Mouse (Mus musculus) forebrain, postnatal 0 days (tissue): ENCODE results near the gene Trappc4. TPM values are rescaled to one million over a fixed set of nuclear protein-coding genes. Genes with fewer than 3 reads are reported as not detected.
A peak's percentile ranks its signal among the peaks of the same experiment; 100 is the strongest.

Source experiments
- ATAC-seq: fragments of 200-750 bp; cut with Nextera tagmentation; 2 replicates; pipeline ENCODE4 v1.8.0; 2017; ENCODE audit warnings: mild to moderate bottlenecking, moderate library complexity
- DNase-seq: peaks from one replicate; pipeline ENCODE4 v3.0.0-alpha.2; 2015
- H3K27ac ChIP-seq: fragments of 300-500 bp; sonication (generic); 2 replicates; pipeline ENCODE4 v1.5.1; 2014; ENCODE audit warnings: low read depth, mild to moderate bottlenecking, antibody characterized with exemption, low read length, moderate library complexity, mixed read lengths
- H3K27me3 ChIP-seq: fragments of 300-500 bp; sonication (generic); 2 replicates; pipeline ENCODE4 v1.6.1; 2014; ENCODE audit warnings: mild to moderate bottlenecking, low read length, mixed read lengths; ENCODE audit not compliant: insufficient read depth
- H3K36me3 ChIP-seq: fragments of 300-500 bp; sonication (generic); 2 replicates; pipeline ENCODE4 v1.6.1; 2014; ENCODE audit warnings: mild to moderate bottlenecking, moderate library complexity; ENCODE audit not compliant: insufficient read depth
- H3K4me1 ChIP-seq: fragments of 300-500 bp; sonication (generic); 2 replicates; pipeline ENCODE4 v1.6.1; 2014; ENCODE audit warnings: antibody characterized with exemption; ENCODE audit not compliant: insufficient read depth
- H3K4me2 ChIP-seq: fragments of 300-500 bp; sonication (generic); 2 replicates; pipeline ENCODE4 v1.6.1; 2014; ENCODE audit warnings: low read depth, mild to moderate bottlenecking, moderate library complexity
- H3K4me3 ChIP-seq: fragments of 300-500 bp; sonication (generic); 2 replicates; pipeline ENCODE4 v1.5.1; 2014; ENCODE audit warnings: low read depth, low read length, mixed read lengths
- H3K9ac ChIP-seq: fragments of 300-500 bp; sonication (generic); 2 replicates; pipeline ENCODE4 v1.6.1; 2014; ENCODE audit warnings: mild to moderate bottlenecking
- H3K9me3 ChIP-seq: fragments of 300-500 bp; sonication (generic); 2 replicates; pipeline ENCODE4 v1.6.1; 2016; ENCODE audit warnings: low read length
- CTCF ChIP-seq: sonication (generic); IDR thresholded peaks from 2 replicates; pipeline ENCODE4 v1.5.1; 2016; ENCODE audit warnings: antibody characterized with exemption, control low read depth, low read depth
- WGBS: fragments of 180-500 bp; shearing (Covaris S2); extraction: QIAGEN DNeasy Blood & Tissue Kit; methylation state at CpG from one replicate; pipeline ENCODE4 v1.1.7; 2014; 5-methylcytosine and 5-hydroxymethylcytosine counted together
- polyA plus RNA-seq: library from polyadenylated mRNA; unstranded; fragments of >200 nt; fragmentation: Nextera tagmentation; extraction: Ambion mirVana; gene quantifications from 2 replicates; pipeline ENCODE4 v1.2.1, GENCODE M21; 2015
- total RNA-seq: library from RNA; depleted of rRNA; stranded (reverse); fragments of >200 nt; gene quantifications from 2 replicates; pipeline ENCODE4 v1.2.3, GENCODE M21; 2014

Trappc4 gene
- total and polyA plus RNA-seq, 2 experiments from 2014 or later: 195 to 369 TPM

DNA sequence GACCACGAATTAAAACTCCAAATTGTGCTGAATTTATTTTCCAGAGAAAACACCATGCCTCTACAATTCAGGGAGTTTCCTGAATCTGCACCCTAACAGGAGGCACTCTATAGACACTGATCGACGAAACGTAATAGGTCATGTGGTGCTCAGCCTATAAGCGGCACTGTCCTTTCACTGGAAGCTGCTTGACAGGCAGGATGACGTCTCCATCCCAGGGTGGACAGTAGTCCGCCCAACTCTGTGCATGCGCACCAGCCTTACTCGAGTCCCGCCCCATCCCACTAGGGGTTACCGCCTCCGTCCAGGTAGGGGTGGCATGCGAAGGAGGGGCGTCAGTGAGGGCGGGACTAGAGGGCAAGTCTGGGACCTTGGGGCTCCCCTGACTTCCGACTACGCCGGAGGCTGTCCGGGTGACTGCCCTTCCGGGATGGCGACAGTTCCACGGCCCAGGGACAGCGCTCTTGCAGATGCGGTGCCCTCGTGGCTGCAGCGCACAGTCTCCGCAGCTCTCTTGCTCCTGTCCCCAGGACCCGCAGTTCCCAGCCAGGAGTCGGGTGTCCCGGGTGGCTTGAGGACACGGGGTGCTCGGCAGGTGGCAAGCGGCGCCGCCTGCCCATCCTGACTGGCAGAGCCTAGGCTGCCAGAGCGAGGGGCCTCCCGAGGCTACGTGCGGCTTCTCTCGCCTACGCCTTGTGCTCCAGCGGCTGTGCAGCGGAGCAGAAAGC lies 10.6 kb downstream of the Trappc4 start, which contains the start of gene Slc37a4:
TSS of gene Slc37a4 (plus strand) at position 169 of the 728 bp plus-strand sequence.
- Histone ChIP-seq H3K4me1 (0 out of 2 replicates have a peak, but pooled peaks cover 15% of the 10 kb centered on the region), H3K9me3 (no peaks in the 10 kb centered on the region), H3K9ac (peak within 1 kb of the TSS; percentile 84), H3K36me3 (peaks cover 24% of the 10 kb centered on the region), H3K27ac (peak within 1 kb of the TSS; percentile 74), H3K4me3 (peak within 1 kb of the TSS; percentile 64), H3K4me2 (peak within 1 kb of the TSS; percentile 90), H3K27me3 (no peaks in the 10 kb centered on the region)
- ATAC-seq: peak; percentile 97
- TF ChIP-seq CTCF: peak; percentile 37
- WGBS: under 1% methylated on average over 43 of the region's 43 CpGs
- DNase-seq: peak; percentile 90

DNA sequence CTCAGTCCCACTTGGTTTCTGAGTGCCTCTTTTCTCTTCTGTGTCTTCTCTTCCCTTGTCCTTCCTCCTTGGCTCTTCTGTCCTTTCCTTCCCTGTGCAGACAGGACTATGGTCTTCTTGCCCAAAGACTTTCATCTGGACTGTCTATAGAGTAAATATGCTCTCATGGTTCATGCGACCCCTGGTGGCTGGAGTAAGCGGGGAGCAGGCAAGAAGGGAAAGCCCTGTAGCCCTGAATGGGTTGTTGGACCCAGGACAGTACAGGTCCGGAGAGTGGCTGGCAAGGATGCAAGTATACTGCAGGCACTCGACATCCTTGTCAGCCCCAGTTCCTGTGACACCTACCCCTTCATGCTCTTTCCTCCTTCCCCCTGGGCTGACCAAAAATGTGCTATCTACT lies 15.9 kb downstream of the Trappc4 start:
- Histone ChIP-seq H3K9ac (no peak overlapping the region), H3K27me3 (no peaks in the 10 kb centered on the region), H3K4me1 (no peaks in the 10 kb centered on the region), H3K4me3 (no peak overlapping the region), H3K27ac (no peak overlapping the region), H3K4me2 (no peak overlapping the region), H3K36me3 (peaks cover 46% of the 10 kb centered on the region), H3K9me3 (no peaks in the 10 kb centered on the region)
- WGBS: 34% methylated on average over 4 of the region's 4 CpGs
- peak; percentile 88 for TF ChIP-seq CTCF
- ATAC-seq (peak; percentile 59), DNase-seq (peak; percentile 70)

DNA sequence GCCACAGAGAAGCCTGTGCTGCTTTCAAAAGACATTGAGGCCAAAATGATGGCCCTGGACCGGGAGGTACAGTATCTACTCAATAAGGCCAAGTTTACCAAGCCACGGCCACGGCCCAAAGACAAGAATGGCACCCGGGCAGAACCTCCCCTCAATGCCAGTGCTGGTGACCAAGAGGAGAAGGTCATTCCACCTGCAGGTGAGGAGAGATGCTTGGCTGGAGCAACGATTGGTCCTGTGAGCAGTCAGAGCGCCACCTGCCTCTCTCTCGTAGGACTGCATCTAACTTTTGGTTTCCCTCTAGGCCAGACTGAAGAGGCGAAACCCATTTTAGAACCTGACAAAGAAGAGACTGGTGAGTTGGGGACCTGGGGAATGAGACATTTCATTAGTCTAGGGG lies 18.1 kb downstream of the Trappc4 start:
- no peaks in the 10 kb centered on the region for H3K4me1 ChIP-seq
- no peak overlapping the region for H3K4me2 ChIP-seq
- H3K27ac ChIP-seq: no peak overlapping the region
- H3K27me3 ChIP-seq: no peaks in the 10 kb centered on the region
- H3K9me3 ChIP-seq: no peaks in the 10 kb centered on the region
- peak; percentile 35 for DNase-seq
- no peak overlapping the region for H3K9ac ChIP-seq
- H3K4me3 ChIP-seq: no peak overlapping the region
- H3K36me3 ChIP-seq: peaks cover 68% of the 10 kb centered on the region
- WGBS: 54% methylated on average over 8 of the region's 8 CpGs
- TF ChIP-seq CTCF: peak; percentile 78
- no peak for ATAC-seq

DNA sequence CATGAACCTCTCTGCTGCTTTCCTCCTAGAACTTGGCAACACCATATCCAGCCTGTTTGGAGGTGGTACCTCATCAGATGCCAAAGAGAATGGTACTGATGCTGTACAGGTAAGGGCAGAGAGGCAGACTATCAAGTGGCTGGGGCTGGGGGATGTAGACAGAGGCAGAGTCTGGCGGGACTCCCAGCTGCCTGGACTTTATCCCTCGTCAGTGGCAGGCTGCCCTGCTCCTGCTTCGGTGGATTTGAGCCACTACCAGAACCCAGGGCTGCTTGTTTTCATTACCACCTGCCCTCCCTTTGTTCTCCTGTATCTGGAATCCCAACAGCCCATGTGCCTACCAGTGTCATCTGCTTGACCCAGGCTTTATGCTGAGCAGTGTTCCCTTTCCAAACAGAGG lies 20.2 kb downstream of the Trappc4 start:
- ATAC-seq: no peak
- 86% methylated on average over 3 of the region's 3 CpGs for WGBS
- H3K27ac ChIP-seq: no peak overlapping the region
- no peak for TF ChIP-seq CTCF
- H3K4me2 ChIP-seq: no peak overlapping the region
- no peaks in the 10 kb centered on the region for H3K27me3 ChIP-seq
- DNase-seq: no peak
- no peaks in the 10 kb centered on the region for H3K4me1 ChIP-seq
- no peaks in the 10 kb centered on the region for H3K9me3 ChIP-seq
- peaks cover 88% of the 10 kb centered on the region for H3K36me3 ChIP-seq
- H3K4me3 ChIP-seq: no peak overlapping the region
- no peak overlapping the region for H3K9ac ChIP-seq

DNA sequence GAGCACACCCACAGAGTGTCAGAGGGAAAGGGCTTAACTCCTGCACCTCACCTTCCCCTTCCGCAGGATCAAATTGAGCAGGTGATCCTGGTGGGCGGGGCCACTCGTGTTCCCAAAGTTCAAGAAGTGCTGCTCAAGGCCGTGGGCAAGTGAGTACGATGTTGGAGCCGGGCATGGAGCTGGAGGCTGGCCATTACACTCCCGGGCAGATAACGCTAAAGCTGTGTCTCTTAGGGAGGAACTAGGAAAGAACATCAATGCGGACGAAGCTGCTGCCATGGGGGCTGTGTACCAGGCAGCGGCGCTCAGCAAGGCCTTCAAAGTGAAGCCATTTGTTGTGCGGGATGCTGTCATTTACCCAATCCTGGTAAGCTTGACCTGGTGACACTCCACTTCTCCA lies 22.8 kb downstream of the Trappc4 start:
- Histone ChIP-seq H3K4me1 (peaks cover 6% of the 10 kb centered on the region), H3K9ac (no peak overlapping the region), H3K4me3 (no peak overlapping the region), H3K27ac (no peak overlapping the region), H3K9me3 (no peaks in the 10 kb centered on the region), H3K4me2 (no peak overlapping the region), H3K36me3 (peaks cover 85% of the 10 kb centered on the region), H3K27me3 (no peaks in the 10 kb centered on the region)
- ATAC-seq: no peak
- no peak for TF ChIP-seq CTCF
- 92% methylated on average over 13 of the region's 13 CpGs for WGBS
- no peak for DNase-seq

DNA sequence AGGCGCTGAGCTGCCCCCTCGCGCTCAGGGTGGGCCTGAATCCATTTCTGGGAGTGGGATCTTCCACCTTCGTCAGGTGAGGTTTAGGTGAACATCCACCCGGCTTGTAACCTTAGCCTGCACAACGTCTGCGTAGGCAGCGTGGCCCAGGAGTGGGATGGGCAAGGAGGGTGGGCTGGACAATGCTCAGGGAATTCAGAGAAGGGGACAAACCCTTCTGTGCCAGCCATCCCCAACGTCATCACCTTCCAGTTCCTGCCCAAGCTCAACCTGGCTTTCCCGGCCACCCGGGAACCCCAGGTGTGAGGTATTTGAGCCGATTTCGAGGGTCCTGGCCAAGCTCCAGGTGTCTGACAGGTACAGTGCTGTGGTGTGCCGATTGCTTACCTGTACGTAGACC lies 27.5 kb downstream of the Trappc4 start:
- no peaks in the 10 kb centered on the region for H3K9me3 ChIP-seq
- WGBS: 10% methylated on average over 15 of the region's 15 CpGs
- H3K27me3 ChIP-seq: no peaks in the 10 kb centered on the region
- H3K9ac ChIP-seq: peak overlapping the region; percentile 84
- H3K27ac ChIP-seq: peak overlapping the region; percentile 84
- H3K4me3 ChIP-seq: peak overlapping the region; percentile 78
- H3K36me3 ChIP-seq: peaks cover 38% of the 10 kb centered on the region
- no peak for TF ChIP-seq CTCF
- peaks cover 6% of the 10 kb centered on the region for H3K4me1 ChIP-seq
- ATAC-seq (0 out of 2 replicates have a peak, but pooled peaks have one; percentile 1), DNase-seq (no peak)
- peak overlapping the region; percentile 94 for H3K4me2 ChIP-seq

DNA sequence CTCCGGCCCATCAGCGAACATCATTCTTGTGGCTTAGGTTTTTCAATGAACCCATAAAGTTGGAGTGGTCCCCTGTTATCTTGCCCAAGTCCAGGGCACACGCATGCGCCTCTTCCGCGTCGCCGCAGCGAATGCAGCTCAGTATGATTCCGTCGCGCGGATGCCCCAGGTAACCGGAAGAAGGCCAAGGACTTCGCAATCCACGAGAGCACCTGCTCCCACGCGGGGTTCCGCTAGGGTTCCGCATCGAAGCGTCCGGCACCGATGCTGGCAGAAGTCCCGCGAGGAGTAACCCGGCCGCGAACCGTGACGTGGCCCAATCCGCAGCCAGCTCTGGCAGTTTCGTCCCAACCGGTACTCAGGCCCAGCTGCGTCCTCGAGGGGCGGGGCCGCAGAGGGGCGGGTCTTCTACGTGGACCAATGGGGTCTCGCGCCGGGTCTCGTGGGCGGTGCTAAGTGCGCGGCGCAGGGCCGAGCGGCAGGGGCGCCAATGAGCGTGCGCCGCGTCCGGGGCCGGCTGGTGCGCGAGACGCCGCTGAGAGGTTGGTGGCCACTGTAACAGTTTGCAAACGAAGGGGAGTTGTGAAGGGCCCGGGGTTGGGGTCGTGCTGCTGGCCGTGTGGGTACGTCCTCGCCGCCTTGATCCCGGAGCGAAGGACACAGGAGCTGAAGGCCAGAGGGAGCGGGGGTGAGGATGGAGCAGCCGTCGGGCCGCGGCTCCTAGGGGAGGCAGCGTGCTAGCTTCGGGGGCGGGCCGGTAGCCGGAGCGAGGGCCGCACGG lies 28.2 kb downstream of the Trappc4 start, which contains the start of gene Hyou1:
TSS of gene Hyou1 (plus strand) at position 437 of the 781 bp plus-strand sequence.
- peak within 1 kb of the TSS; percentile 78 for H3K4me3 ChIP-seq
- 2% methylated on average over 83 of the region's 83 CpGs for WGBS
- peak within 1 kb of the TSS; percentile 94 for H3K4me2 ChIP-seq
- peaks cover 32% of the 10 kb centered on the region for H3K36me3 ChIP-seq
- H3K9ac ChIP-seq: peak within 1 kb of the TSS; percentile 84
- ATAC-seq (peak; percentile 99), DNase-seq (peak; percentile 99)
- peak; percentile 66 for TF ChIP-seq CTCF
- H3K27ac ChIP-seq: peak within 1 kb of the TSS; percentile 86
- H3K4me1 ChIP-seq: peaks cover 6% of the 10 kb centered on the region
- no peaks in the 10 kb centered on the region for H3K27me3 ChIP-seq
- H3K9me3 ChIP-seq: no peaks in the 10 kb centered on the region
